Mouse (Mus musculus): Measurements from ENCODE around the gene Gm10681. TPM values are rescaled to one million over a fixed set of nuclear protein-coding genes. Genes with fewer than 3 reads are reported as not detected.
"Not testable (repeated sequence)": the region's sequence is repeated elsewhere in the genome, so short reads cannot be mapped to it uniquely, and the experiment has no call there.

Gene Gm10681
- polyA plus RNA-seq, 1 experiment from 2014 or later = 0.12 TPM

DNA sequence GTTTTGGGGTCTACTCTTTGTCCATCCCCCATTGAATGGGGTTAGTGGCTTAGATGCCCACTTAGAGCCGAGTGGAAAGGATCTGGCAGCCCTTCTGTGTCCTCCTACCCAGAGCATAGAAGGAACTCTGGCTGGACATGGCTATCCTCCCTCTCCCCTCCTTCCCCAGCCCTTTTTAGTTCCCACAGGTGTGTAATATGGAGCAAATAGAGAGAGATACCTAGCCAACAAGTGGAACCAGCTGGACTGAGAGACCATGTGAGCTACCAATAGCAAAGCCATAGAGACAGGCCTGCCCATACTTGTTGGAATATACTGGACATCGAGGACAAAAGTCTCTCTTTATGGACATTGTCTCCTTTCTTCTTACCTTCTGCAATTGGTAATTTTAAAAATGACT lies 20.9 kb downstream of the Gm10681 start:
- not testable (repeated sequence) for H3K4me2 ChIP-seq; H3K9me3 ChIP-seq (replicated peaks); H3K36me3 ChIP-seq; H3K4me1 ChIP-seq; H3K27ac ChIP-seq (replicated peaks); H3K27me3 ChIP-seq (replicated peaks); H3K9ac ChIP-seq (replicated peaks); H3K4me3 ChIP-seq (replicated peaks)
- 91% methylated on average over 2 of the region's 2 CpGs for WGBS
- ATAC-seq (ENCODE audit: low FRiP score) = peak; percentile 35; the same call in 1 of the 2 replicates

GRCm38 (mm10) chr3:98564894-98565293 lies 23.7 kb downstream of the Gm10681 start:
- not testable (repeated sequence) for H3K27ac ChIP-seq (replicated peaks); ATAC-seq (ENCODE audit: low FRiP score); H3K4me2 ChIP-seq; H3K4me3 ChIP-seq (replicated peaks); H3K9ac ChIP-seq (replicated peaks); H3K9me3 ChIP-seq (replicated peaks); H3K36me3 ChIP-seq; H3K27me3 ChIP-seq (replicated peaks); H3K4me1 ChIP-seq
- no CpG with 5 or more reads among the region's 3 CpGs for WGBS

- not testable (repeated sequence) for H3K36me3 ChIP-seq; H3K9ac ChIP-seq (replicated peaks); H3K27me3 ChIP-seq (replicated peaks); H3K4me2 ChIP-seq; H3K9me3 ChIP-seq (replicated peaks); H3K4me1 ChIP-seq; H3K4me3 ChIP-seq (replicated peaks); H3K27ac ChIP-seq (replicated peaks); ATAC-seq (ENCODE audit: low FRiP score)
- WGBS = no CpG with 5 or more reads among the region's 2 CpGs
Measured at GRCm38 (mm10) chr3:98563831-98564230, 24.8 kb downstream of the Gm10681 start.

DNA sequence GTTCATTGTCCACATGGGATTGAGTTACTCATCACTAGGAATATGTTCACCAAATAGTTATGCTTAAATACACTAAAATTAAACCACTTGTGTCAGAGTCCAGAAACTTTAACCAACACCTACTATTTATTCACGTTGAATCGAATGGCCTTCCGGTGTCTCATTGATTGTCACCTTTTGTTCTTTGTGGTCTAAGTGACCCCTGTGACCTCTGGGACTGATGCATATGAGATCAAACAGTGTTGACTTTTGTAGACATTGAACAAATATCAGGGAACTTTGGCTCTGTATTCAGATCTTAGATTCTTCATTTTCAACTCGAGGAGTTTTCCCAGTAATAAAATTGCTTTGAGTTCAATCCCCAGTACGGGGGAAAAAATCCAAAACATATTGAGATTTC lies 27.9 kb downstream of the Gm10681 start:
- H3K9ac ChIP-seq (replicated peaks); ATAC-seq (ENCODE audit: low FRiP score); H3K9me3 ChIP-seq (replicated peaks); H3K4me3 ChIP-seq (replicated peaks); H3K27ac ChIP-seq (replicated peaks); H3K27me3 ChIP-seq (replicated peaks); H3K4me1 ChIP-seq; H3K4me2 ChIP-seq; H3K36me3 ChIP-seq: not testable (repeated sequence)
- no CpG with 5 or more reads among the region's 5 CpGs for WGBS

DNA sequence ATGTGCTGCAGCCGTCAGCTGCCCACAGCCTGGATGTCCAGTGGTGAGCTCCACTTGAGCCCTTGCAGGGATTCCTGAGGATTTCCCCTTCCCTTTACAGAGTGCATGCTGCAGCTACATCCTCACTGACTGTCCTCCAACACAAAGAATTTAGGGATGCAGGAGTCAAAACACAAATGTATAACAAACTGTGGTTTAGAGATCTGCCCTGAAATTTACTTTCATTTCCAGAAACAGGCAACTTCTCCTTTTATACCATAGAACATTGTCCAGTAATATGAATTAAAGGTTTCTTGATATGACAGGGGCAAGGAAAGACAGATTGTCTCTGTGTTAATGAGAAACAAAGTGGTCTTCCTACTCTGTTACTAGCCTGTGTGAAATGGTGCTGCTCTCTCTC lies 37.8 kb downstream of the Gm10681 start:
- not testable (repeated sequence) for H3K4me2 ChIP-seq; H3K27ac ChIP-seq (replicated peaks); H3K9me3 ChIP-seq (replicated peaks); H3K27me3 ChIP-seq (replicated peaks); H3K4me1 ChIP-seq; H3K9ac ChIP-seq (replicated peaks); H3K4me3 ChIP-seq (replicated peaks); H3K36me3 ChIP-seq; ATAC-seq (ENCODE audit: low FRiP score)
- WGBS = no CpG with 5 or more reads among the region's 1 CpGs

- H3K9me3 ChIP-seq (replicated peaks); H3K4me3 ChIP-seq (replicated peaks); H3K27me3 ChIP-seq (replicated peaks); H3K36me3 ChIP-seq; H3K27ac ChIP-seq (replicated peaks); H3K4me2 ChIP-seq; H3K9ac ChIP-seq (replicated peaks); H3K4me1 ChIP-seq: not testable (repeated sequence)
- peak; percentile 74; the same call in 1 of the 2 replicates for ATAC-seq (ENCODE audit: low FRiP score)
- WGBS = no CpG with 5 or more reads among the region's 2 CpGs
Measured at GRCm38 (mm10) chr3:98550215-98550614, 38.4 kb downstream of the Gm10681 start.

GRCm38 (mm10) chr3:98548495-98548894 lies 40.1 kb downstream of the Gm10681 start:
- not testable (repeated sequence) for H3K4me3 ChIP-seq (replicated peaks); H3K27ac ChIP-seq (replicated peaks); H3K4me2 ChIP-seq; H3K9me3 ChIP-seq (replicated peaks); H3K36me3 ChIP-seq; ATAC-seq (ENCODE audit: low FRiP score); H3K4me1 ChIP-seq; H3K9ac ChIP-seq (replicated peaks); H3K27me3 ChIP-seq (replicated peaks)
- no CpG with 5 or more reads among the region's 1 CpGs for WGBS

DNA sequence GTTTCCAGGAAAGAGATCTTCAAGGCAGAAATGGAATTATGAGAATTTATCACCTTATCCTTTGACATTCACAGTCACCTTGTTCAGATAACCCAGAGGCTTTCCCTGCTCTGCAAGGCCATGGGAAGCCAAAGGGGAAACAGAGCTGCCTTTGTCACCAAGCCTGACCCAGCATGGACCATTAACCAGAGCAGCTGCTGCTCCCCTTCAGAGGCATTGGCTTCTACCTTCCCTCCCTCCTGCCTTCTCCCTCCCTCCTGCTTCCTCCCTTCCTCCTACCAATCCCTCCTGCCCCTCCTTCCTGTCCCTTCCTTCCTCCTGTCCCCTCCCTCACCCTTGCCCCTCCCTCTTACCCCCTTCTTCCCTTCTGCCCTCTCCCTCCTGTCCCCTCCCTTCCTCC lies 41.0 kb downstream of the Gm10681 start:
- not testable (repeated sequence) for ATAC-seq (ENCODE audit: low FRiP score); H3K4me1 ChIP-seq; H3K36me3 ChIP-seq

DNA sequence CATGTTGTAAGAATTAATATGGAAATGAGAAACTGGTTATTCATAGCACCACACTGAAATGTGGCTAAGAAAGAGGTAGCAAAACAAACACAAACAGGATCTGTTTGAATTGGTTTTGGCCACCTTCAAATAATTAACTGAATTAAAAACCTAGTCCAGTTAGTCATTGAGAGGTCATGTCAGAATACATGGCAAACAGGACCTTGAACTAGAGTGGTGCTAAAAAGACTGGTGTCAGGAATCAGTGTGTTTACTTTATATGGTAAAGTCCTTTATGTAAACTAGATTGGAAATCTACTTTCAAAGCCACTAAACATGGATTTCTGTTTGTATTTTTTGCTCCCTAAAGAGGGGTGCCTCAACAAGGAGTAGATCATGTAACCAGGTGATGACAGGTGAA lies 63.6 kb downstream of the Gm10681 start:
- H3K4me3 ChIP-seq (replicated peaks); ATAC-seq (ENCODE audit: low FRiP score); H3K27ac ChIP-seq (replicated peaks); H3K4me2 ChIP-seq; H3K9ac ChIP-seq (replicated peaks); H3K9me3 ChIP-seq (replicated peaks); H3K4me1 ChIP-seq; H3K36me3 ChIP-seq; H3K27me3 ChIP-seq (replicated peaks): not testable (repeated sequence)

More for the DNA sequence above, 41.0 kb downstream of the Gm10681 start:
- H3K27ac ChIP-seq (replicated peaks); H3K4me2 ChIP-seq; H3K9me3 ChIP-seq (replicated peaks); H3K4me3 ChIP-seq (replicated peaks); H3K27me3 ChIP-seq (replicated peaks); H3K9ac ChIP-seq (replicated peaks): not testable (repeated sequence)

GRCm38 (mm10) chr3:98524552-98524951 lies 64.1 kb downstream of the Gm10681 start:
- not testable (repeated sequence) for H3K4me1 ChIP-seq; H3K4me3 ChIP-seq (replicated peaks); H3K9ac ChIP-seq (replicated peaks); ATAC-seq (ENCODE audit: low FRiP score); H3K9me3 ChIP-seq (replicated peaks); H3K4me2 ChIP-seq; H3K27ac ChIP-seq (replicated peaks); H3K27me3 ChIP-seq (replicated peaks); H3K36me3 ChIP-seq
- WGBS = no CpG with 5 or more reads among the region's 1 CpGs

DNA sequence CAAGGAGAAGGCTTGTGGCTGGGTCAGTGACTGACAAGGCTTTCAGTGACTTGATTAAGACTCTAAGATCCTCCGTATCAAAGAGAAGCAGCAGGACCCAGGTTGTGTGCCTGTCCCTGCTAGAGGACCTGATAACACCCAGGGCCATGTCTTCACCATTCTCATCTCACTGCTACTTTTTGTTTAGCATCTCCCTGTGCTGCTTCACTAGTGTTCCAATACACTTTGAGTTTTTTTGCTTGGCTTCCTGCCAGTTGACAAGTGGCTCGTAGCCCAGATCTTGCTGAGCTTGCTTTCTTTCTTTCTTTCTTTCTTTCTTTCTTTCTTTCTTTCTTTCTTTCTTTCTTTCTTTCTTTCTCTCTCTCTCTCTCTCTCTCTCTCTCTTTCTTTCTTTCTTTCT lies 65.8 kb downstream of the Gm10681 start:
- 53% methylated on average over 1 of the region's 2 CpGs for WGBS

DNA sequence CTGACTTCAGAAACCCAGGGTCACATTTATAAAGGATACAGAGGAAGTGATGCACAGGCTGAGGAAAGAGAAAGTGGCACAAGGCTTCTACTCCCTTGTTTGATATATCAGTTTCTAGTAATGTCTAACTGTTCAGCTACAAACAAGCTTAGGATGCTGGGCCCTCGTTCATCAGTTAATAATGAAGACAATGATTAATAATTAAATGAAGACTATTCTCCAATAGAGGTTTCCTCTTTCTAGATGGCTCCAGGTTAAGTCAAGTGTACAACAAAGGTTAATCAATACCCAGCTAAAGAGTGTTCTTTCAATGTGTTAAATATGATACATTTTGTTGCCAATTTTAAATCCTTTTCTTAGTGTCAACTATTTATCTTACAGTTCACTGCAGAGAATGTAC lies 78.2 kb downstream of the Gm10681 start, which contains the start of gene Hsd3b4:
Hsd3b4 (minus strand) TSS at position 101 of the 400 bp plus-strand sequence.
- ATAC-seq (ENCODE audit: low FRiP score); H3K27ac ChIP-seq (replicated peaks); H3K4me2 ChIP-seq; H3K27me3 ChIP-seq (replicated peaks); H3K9ac ChIP-seq (replicated peaks); H3K9me3 ChIP-seq (replicated peaks); H3K4me3 ChIP-seq (replicated peaks); H3K4me1 ChIP-seq; H3K36me3 ChIP-seq: not testable (repeated sequence)
- WGBS = no CpG with 5 or more reads among the region's 1 CpGs

More for the DNA sequence above, 65.8 kb downstream of the Gm10681 start:
- H3K27me3 ChIP-seq (replicated peaks); H3K9ac ChIP-seq (replicated peaks); H3K4me3 ChIP-seq (replicated peaks); ATAC-seq (ENCODE audit: low FRiP score); H3K4me2 ChIP-seq; H3K4me1 ChIP-seq; H3K27ac ChIP-seq (replicated peaks); H3K9me3 ChIP-seq (replicated peaks); H3K36me3 ChIP-seq: not testable (repeated sequence)

DNA sequence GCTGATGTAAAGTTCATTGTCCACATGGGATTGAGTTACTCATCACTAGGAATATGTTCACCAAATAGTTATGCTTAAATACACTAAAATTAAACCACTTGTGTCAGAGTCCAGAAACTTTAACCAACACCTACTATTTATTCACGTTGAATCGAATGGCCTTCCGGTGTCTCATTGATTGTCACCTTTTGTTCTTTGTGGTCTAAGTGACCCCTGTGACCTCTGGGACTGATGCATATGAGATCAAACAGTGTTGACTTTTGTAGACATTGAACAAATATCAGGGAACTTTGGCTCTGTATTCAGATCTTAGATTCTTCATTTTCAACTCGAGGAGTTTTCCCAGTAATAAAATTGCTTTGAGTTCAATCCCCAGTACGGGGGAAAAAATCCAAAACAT lies 81.4 kb downstream of the Gm10681 start:
- no CpG with 5 or more reads among the region's 5 CpGs for WGBS
- H3K27me3 ChIP-seq (replicated peaks); H3K4me2 ChIP-seq; H3K36me3 ChIP-seq; H3K4me3 ChIP-seq (replicated peaks); H3K4me1 ChIP-seq; ATAC-seq (ENCODE audit: low FRiP score); H3K9me3 ChIP-seq (replicated peaks); H3K27ac ChIP-seq (replicated peaks); H3K9ac ChIP-seq (replicated peaks): not testable (repeated sequence)
